Mouse (Mus musculus): ENCODE measurements around the gene Adamts17.

DNA sequence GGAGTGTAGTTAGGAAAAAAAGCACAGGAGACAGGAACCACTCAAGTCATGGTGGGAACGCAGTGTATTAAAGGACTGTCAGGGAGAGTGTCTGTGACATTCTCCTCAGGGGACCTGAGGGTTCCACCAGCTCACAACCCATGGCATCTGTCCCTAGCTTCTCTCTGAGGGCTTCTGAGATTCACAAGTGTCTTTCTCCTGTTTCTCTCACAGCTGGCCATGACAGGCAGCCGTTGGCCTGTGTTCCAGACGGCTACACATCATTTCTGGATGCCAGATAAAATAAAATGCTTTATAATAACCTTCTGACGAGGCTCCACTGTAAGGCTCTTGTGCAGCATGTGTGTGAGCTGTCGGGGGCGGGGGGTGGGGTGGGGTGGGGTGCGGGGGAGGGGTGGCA, 32.0 kb downstream of the Adamts17 start:
- TF ChIP-seq TAL1 (conservative IDR thresholded peaks at IDR 0.05; ENCODE audit: low read depth, low read length): no peak
- no peak for TF ChIP-seq CTCF (IDR thresholded peaks at IDR 0.05; ENCODE audit: low read depth, low read length)
- no peak for TF ChIP-seq POLR2AphosphoS5 (IDR thresholded peaks at IDR 0.05; ENCODE audit: insufficient replicate concordance, low read depth, low read length)
